In the genomic region with DNA sequence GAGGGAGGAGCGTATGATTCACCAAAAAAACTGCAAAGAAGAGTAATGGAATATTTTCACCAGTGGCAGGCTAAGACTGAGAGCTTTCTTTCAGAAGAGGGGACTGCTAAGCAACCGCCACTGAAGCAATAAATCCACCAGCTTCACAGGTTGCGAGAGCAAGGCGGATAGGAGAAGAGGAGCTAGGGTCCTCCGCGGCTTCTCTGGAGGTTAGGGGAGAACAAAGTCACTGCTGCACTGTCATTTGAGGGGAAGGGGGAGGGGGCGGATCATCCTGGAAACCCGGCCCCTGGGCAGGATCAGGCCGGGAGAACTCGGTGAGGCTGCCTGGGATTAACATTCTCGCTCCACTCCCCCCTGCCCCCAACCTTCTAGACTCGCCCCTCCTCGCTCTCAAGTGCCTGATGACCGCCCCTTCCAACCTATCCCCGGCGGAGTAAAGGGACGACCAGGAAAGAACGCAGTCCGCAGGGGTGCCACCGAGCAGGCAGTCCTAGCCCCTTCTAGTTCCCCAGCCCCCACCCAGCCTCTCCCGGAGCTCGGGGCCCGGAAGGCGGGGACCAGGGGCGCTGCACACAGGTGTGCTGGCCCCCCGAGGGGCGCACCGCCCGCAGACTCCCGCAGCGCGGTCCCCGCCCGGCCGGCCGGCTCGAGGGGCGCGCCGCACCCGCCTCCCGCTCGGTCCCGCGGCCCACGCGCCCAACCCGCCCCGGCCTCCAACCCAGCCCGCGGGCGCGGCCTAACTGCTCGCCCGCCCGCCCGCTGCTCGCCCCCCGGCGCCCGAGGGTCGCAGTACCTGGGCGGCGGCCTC, we compare ENCODE assay signal across 8 mouse cellular contexts. TPM values are rescaled to one million over a fixed set of nuclear protein-coding genes. Genes with fewer than 3 reads are reported as not detected.
A peak's percentile ranks its signal among the peaks of the same experiment; 100 is the strongest.
DNase-seq lines count a peak whose midpoint lies in the region; ATAC-seq lines count a peak whose summit lies in the region.

No protein-coding gene starts in this region.

- H3K27me3 ChIP-seq in embryonic facial prominence, embryonic 10.5 days (replicated peaks; ENCODE audit: low read depth, poor library complexity, severe bottlenecking), result no peaks in the 10 kb centered on the region
- H3K27me3 ChIP-seq in limb, embryonic 13.5 days, result no peaks in the 10 kb centered on the region; the same call in 1 of the 2 replicates
- H3K27me3 ChIP-seq in midbrain, embryonic 14.5 days (ENCODE audit: control insufficient read depth, insufficient read depth, low read length), result no peaks in the 10 kb centered on the region
- H3K27me3 ChIP-seq in splenic B cell, adult 2 months (ENCODE audit: control insufficient read depth, insufficient read depth, low read length, poor library complexity, severe bottlenecking), result no peaks in the 10 kb centered on the region

- peak; percentile 74 for ATAC-seq in limb, embryonic 13.5 days (ENCODE audit: low FRiP score, low read depth)
- peak; percentile 85 for ATAC-seq in midbrain, embryonic 14.5 days (ENCODE audit: low FRiP score, low TSS enrichment)

- H3K4me3 ChIP-seq in embryonic facial prominence, embryonic 10.5 days, result peak overlapping the region; percentile 99
- peak overlapping the region; percentile 96 for H3K4me3 ChIP-seq in limb, embryonic 13.5 days
- H3K4me3 ChIP-seq in midbrain, embryonic 14.5 days (replicated peaks; ENCODE audit: low read depth, low read length), result peak overlapping the region; percentile 99

- WGBS in embryonic facial prominence, embryonic 10.5 days, result 1% methylated on average over 64 of the region's 64 CpGs
- WGBS in limb, embryonic 13.5 days, result under 1% methylated on average over 49 of the region's 64 CpGs
- under 1% methylated on average over 63 of the region's 64 CpGs for WGBS in midbrain, embryonic 14.5 days

- peak overlapping the region; percentile 85 for H3K4me2 ChIP-seq in limb, embryonic 13.5 days (replicated peaks)
- H3K4me2 ChIP-seq in midbrain, embryonic 14.5 days (ENCODE audit: low read length), result peak overlapping the region; percentile 85

- H3K4me1 ChIP-seq in embryonic facial prominence, embryonic 10.5 days, result peaks cover 17% of the 10 kb centered on the region
- H3K4me1 ChIP-seq in limb, embryonic 13.5 days, result peaks cover 20% of the 10 kb centered on the region
- H3K4me1 ChIP-seq in midbrain, embryonic 14.5 days (ENCODE audit: control insufficient read depth, insufficient read depth, low read length), result peaks cover 17% of the 10 kb centered on the region

- H3K9ac ChIP-seq in limb, embryonic 13.5 days, result peak overlapping the region; percentile 98
- H3K9ac ChIP-seq in midbrain, embryonic 14.5 days (replicated peaks; ENCODE audit: low read length), result peak overlapping the region; percentile 99

- peak; percentile 73 for DNase-seq in 3134 (ENCODE audit: extremely low read depth, insufficient read length, low spot score)
- DNase-seq in adrenal gland, postnatal 10 days, result peak; percentile 76
- peak; percentile 88 for DNase-seq in embryonic facial prominence, embryonic 10.5 days (ENCODE audit: low spot score)
- peak; percentile 97 for DNase-seq in heart, adult 11 months
- DNase-seq in kidney, adult 18-20 months, result peak; percentile 52
- peak; percentile 89 for DNase-seq in midbrain, embryonic 14.5 days
- peak; percentile 24 for DNase-seq in splenic B cell, adult 2 months (ENCODE audit: low read depth, low spot score)

- peaks cover 1% of the 10 kb centered on the region; the same call in 1 of the 2 replicates for H3K9me3 ChIP-seq in embryonic facial prominence, embryonic 10.5 days
- peaks cover under 1% of the 10 kb centered on the region; the same call in 1 of the 2 replicates for H3K9me3 ChIP-seq in limb, embryonic 13.5 days
- no peaks in the 10 kb centered on the region for H3K9me3 ChIP-seq in midbrain, embryonic 14.5 days (ENCODE audit: control insufficient read depth, low read length)

- H3K27ac ChIP-seq in embryonic facial prominence, embryonic 10.5 days (replicated peaks), result peak overlapping the region; percentile 99
- peak overlapping the region; percentile 89 for H3K27ac ChIP-seq in limb, embryonic 13.5 days
- H3K27ac ChIP-seq in midbrain, embryonic 14.5 days (replicated peaks; ENCODE audit: low read depth, low read length), result peak overlapping the region; percentile 99

- peaks cover 4% of the 10 kb centered on the region for H3K36me3 ChIP-seq in embryonic facial prominence, embryonic 10.5 days (replicated peaks)
- 0 out of 2 replicates have a peak, but pooled peaks cover under 1% of the 10 kb centered on the region for H3K36me3 ChIP-seq in limb, embryonic 13.5 days
- H3K36me3 ChIP-seq in midbrain, embryonic 14.5 days (ENCODE audit: control insufficient read depth, insufficient read depth, low read length), result no peaks in the 10 kb centered on the region
- no peaks in the 10 kb centered on the region for H3K36me3 ChIP-seq in splenic B cell, adult 2 months (ENCODE audit: control insufficient read depth, insufficient read depth, low read length, poor library complexity, severe bottlenecking)

RNA-seq across cellular contexts. Expression of a gene that starts 0.8 kb away (rescaled TPM):
- 10 to 100 TPM; 63.2 to 68.3 TPM for total RNA-seq in adrenal gland, postnatal 10 days (2021)
- polyA plus RNA-seq in embryonic facial prominence, embryonic 10.5 days (2016; fragmentation: Nextera tagmentation; extraction: Ambion mirVana), result 85.5 and 88.1 TPM in 2 replicates
- polyA plus RNA-seq in limb, embryonic 13.5 days (2015; fragmentation: Nextera tagmentation; extraction: Ambion mirVana), result 90.8 and 96.0 TPM in 2 replicates
- polyA plus RNA-seq in midbrain, embryonic 14.5 days (2014; fragmentation: Nextera tagmentation; extraction: Ambion mirVana), result 115 and 135 TPM in 2 replicates

RNA-seq across cellular contexts. Expression of a gene that starts 35.9 kb away (rescaled TPM):
- 10 to 100 TPM; 40.1 to 52.8 TPM for total RNA-seq in adrenal gland, postnatal 10 days (2021)
- 65.7 and 67.0 TPM in 2 replicates for polyA plus RNA-seq in embryonic facial prominence, embryonic 10.5 days (2016; fragmentation: Nextera tagmentation; extraction: Ambion mirVana)
- 42.5 and 45.8 TPM in 2 replicates for polyA plus RNA-seq in limb, embryonic 13.5 days (2015; fragmentation: Nextera tagmentation; extraction: Ambion mirVana)
- 39.4 and 46.7 TPM in 2 replicates for polyA plus RNA-seq in midbrain, embryonic 14.5 days (2014; fragmentation: Nextera tagmentation; extraction: Ambion mirVana)

Comparison
In these comparisons a context has a peak if more than half of its experiments do, and no peak if none do; other contexts are left out.
1. Peak in every context shown above with its lines: DNase-seq, ATAC-seq, H3K4me3 ChIP-seq and H3K27ac ChIP-seq.
2. DNase-seq: peak in every context shown above with its lines; median percentile 97 in heart, adult 11 months; 89 in midbrain, embryonic 14.5 days; 88 in embryonic facial prominence, embryonic 10.5 days; 76 in adrenal gland, postnatal 10 days; 73 in 3134; 52 in kidney, adult 18-20 months; 24 in splenic B cell, adult 2 months.